Mouse (Mus musculus) embryonic fibroblast, embryonic 13.5 days (primary cell): ENCODE data around the gene Rcor1.

Source experiments
- CTCF ChIP-seq: IDR thresholded peaks from 2 replicates; pipeline ENCODE4 v1.5.1; 2011; ENCODE audit warnings: mild to moderate bottlenecking, control low read depth, low read length, moderate library complexity, borderline replicate concordance; ENCODE audit not compliant: insufficient read depth
- POLR2A ChIP-seq: IDR thresholded peaks from 2 replicates; pipeline ENCODE4 v1.6.1; 2011; ENCODE audit warnings: low read depth, mild to moderate bottlenecking, control low read depth, low read length, moderate library complexity

- TF ChIP-seq CTCF (no peak), POLR2A (no peak)
These were observed 95.9 kb downstream of the Rcor1 start for GRCm38 (mm10) chr12:111134791-111135733.
